Mouse (Mus musculus) midbrain, embryonic 14.5 days (tissue): ENCODE data around the gene Tbl1xr1. TPM values are rescaled to one million over a fixed set of nuclear protein-coding genes. Genes with fewer than 3 reads are reported as not detected.

Experiments used
- ATAC-seq: fragments of 200-750 bp; cut with Nextera tagmentation; 2 replicates; pipeline ENCODE4 v1.8.0; 2017; ENCODE audit warnings: moderate number of reproducible peaks, moderate library complexity; ENCODE audit not compliant: low FRiP score, low TSS enrichment
- DNase-seq: peaks from one replicate; pipeline ENCODE4 v3.0.0-alpha.2; 2015
- H3K27ac ChIP-seq: fragments of 300-500 bp; sonication (generic); replicated peaks from 2 replicates; pipeline ENCODE4 v1.5.1; 2014; ENCODE audit warnings: mild to moderate bottlenecking, low read depth, low read length, moderate library complexity
- H3K27me3 ChIP-seq: fragments of 300-500 bp; sonication (generic); 2 replicates; pipeline ENCODE4 v1.6.1; 2014; ENCODE audit warnings: low read length, control low read depth, mixed read lengths; ENCODE audit not compliant: control insufficient read depth, insufficient read depth
- H3K36me3 ChIP-seq: fragments of 300-500 bp; sonication (generic); 2 replicates; pipeline ENCODE4 v1.6.1; 2014; ENCODE audit warnings: low read length, control low read depth; ENCODE audit not compliant: control insufficient read depth, insufficient read depth
- H3K4me1 ChIP-seq: fragments of 300-500 bp; sonication (generic); 2 replicates; pipeline ENCODE4 v1.6.1; 2014; ENCODE audit warnings: mild to moderate bottlenecking, antibody characterized with exemption, low read length, control low read depth; ENCODE audit not compliant: control insufficient read depth, insufficient read depth
- H3K4me2 ChIP-seq: fragments of 300-500 bp; sonication (generic); 2 replicates; pipeline ENCODE4 v1.6.1; 2014; ENCODE audit warnings: mild to moderate bottlenecking, low read length, moderate library complexity
- H3K4me3 ChIP-seq: fragments of 300-500 bp; sonication (generic); replicated peaks from 2 replicates; pipeline ENCODE4 v1.5.1; 2014; ENCODE audit warnings: low read depth, low read length
- H3K9ac ChIP-seq: fragments of 300-500 bp; sonication (generic); replicated peaks from 2 replicates; pipeline ENCODE4 v1.6.1; 2014; ENCODE audit warnings: mild to moderate bottlenecking, low read length, moderate library complexity
- H3K9me3 ChIP-seq: fragments of 300-500 bp; sonication (generic); 2 replicates; pipeline ENCODE4 v1.6.1; 2016; ENCODE audit warnings: low read length, control low read depth, mixed read lengths; ENCODE audit not compliant: control insufficient read depth
- whole genome bisulfite sequencing: fragments of 180-500 bp; shearing (Covaris S2); extraction: QIAGEN DNeasy Blood & Tissue Kit; methylation state at CpG from one replicate; pipeline ENCODE4 v1.1.7; 2014; 5-methylcytosine and 5-hydroxymethylcytosine counted together
- polyA plus RNA-seq: library from polyadenylated mRNA; unstranded; fragments of >200 nt; fragmentation: Nextera tagmentation; extraction: Ambion mirVana; gene quantifications from 2 replicates; pipeline ENCODE4 v1.2.1, GENCODE M21; 2014

Tbl1xr1 gene
- polyA plus RNA-seq, result 25.3 and 26.2 TPM in 2 replicates

- peak; percentile 88 for ATAC-seq
- WGBS, result 1% methylated on average over 33 of the region's 46 CpGs
Observed at GRCm38 (mm10) chr3:22076561-22076935, at the start of gene Tbl1xr1. Gene Tbl1xr1, plus strand, starts transcription at chr3:22076652.

GRCm38 (mm10) chr3:22038004-22038403 is 38.4 kb upstream of the Tbl1xr1 start:
- H3K27ac ChIP-seq, result no peak overlapping the region
- no peak overlapping the region for H3K4me3 ChIP-seq
- ATAC-seq (no peak), DNase-seq (no peak)
- no peaks in the 10 kb centered on the region for H3K36me3 ChIP-seq
- H3K4me2 ChIP-seq, result no peak overlapping the region
- 17% methylated on average over 4 of the region's 4 CpGs for WGBS
- no peak overlapping the region for H3K9ac ChIP-seq
- H3K27me3 ChIP-seq, result no peaks in the 10 kb centered on the region
- H3K9me3 ChIP-seq, result no peaks in the 10 kb centered on the region
- H3K4me1 ChIP-seq, result no peaks in the 10 kb centered on the region

More at GRCm38 (mm10) chr3:22076561-22076935, at the start of gene Tbl1xr1:
- Histone ChIP-seq H3K9me3 (no peaks in the 10 kb centered on the region), H3K9ac (peak within 1 kb of the TSS; percentile 90), H3K4me3 (peak within 1 kb of the TSS; percentile 89), H3K36me3 (no peaks in the 10 kb centered on the region), H3K27me3 (no peaks in the 10 kb centered on the region), H3K4me2 (peak within 1 kb of the TSS; percentile 77), H3K27ac (peak within 1 kb of the TSS; percentile 99), H3K4me1 (peaks cover 29% of the 10 kb centered on the region)
- DNase-seq, result no peak

GRCm38 (mm10) chr3:22039036-22039795 is 37.2 kb upstream of the Tbl1xr1 start:
- Histone ChIP-seq H3K9me3 (no peaks in the 10 kb centered on the region), H3K4me2 (no peak overlapping the region), H3K36me3 (no peaks in the 10 kb centered on the region), H3K4me3 (no peak overlapping the region), H3K27ac (no peak overlapping the region), H3K4me1 (no peaks in the 10 kb centered on the region), H3K27me3 (no peaks in the 10 kb centered on the region), H3K9ac (no peak overlapping the region)
- 92% methylated on average over 8 of the region's 8 CpGs for WGBS
- no peak for ATAC-seq
- DNase-seq, result no peak

GRCm38 (mm10) chr3:22040627-22041026 is 35.8 kb upstream of the Tbl1xr1 start:
- Histone ChIP-seq H3K9me3 (no peaks in the 10 kb centered on the region), H3K36me3 (no peaks in the 10 kb centered on the region), H3K4me1 (no peaks in the 10 kb centered on the region), H3K9ac (no peak overlapping the region), H3K27me3 (no peaks in the 10 kb centered on the region), H3K4me2 (no peak overlapping the region), H3K27ac (no peak overlapping the region), H3K4me3 (no peak overlapping the region)
- no peak for ATAC-seq
- WGBS, result 24% methylated on average over 6 of the region's 6 CpGs
- peak; percentile 32 for DNase-seq

GRCm38 (mm10) chr3:22047203-22047602 is 29.2 kb upstream of the Tbl1xr1 start:
- Histone ChIP-seq H3K4me1 (no peaks in the 10 kb centered on the region), H3K9ac (no peak overlapping the region), H3K4me2 (no peak overlapping the region), H3K36me3 (no peaks in the 10 kb centered on the region), H3K9me3 (peaks cover 4% of the 10 kb centered on the region; the same call in 1 of the 2 replicates), H3K4me3 (no peak overlapping the region), H3K27me3 (no peaks in the 10 kb centered on the region), H3K27ac (no peak overlapping the region)
- DNase-seq, result no peak
- 88% methylated on average over 14 of the region's 14 CpGs for WGBS
- ATAC-seq, result no peak

GRCm38 (mm10) chr3:22056664-22057328 is 19.7 kb upstream of the Tbl1xr1 start:
- no peaks in the 10 kb centered on the region for H3K36me3 ChIP-seq
- no peaks in the 10 kb centered on the region for H3K27me3 ChIP-seq
- H3K9me3 ChIP-seq, result peaks cover 2% of the 10 kb centered on the region; the same call in 1 of the 2 replicates
- WGBS, result 87% methylated on average over 4 of the region's 4 CpGs
- DNase-seq, result no peak
- no peak for ATAC-seq
- no peak overlapping the region for H3K4me2 ChIP-seq
- no peaks in the 10 kb centered on the region for H3K4me1 ChIP-seq
- no peak overlapping the region for H3K27ac ChIP-seq
- H3K4me3 ChIP-seq, result no peak overlapping the region
- H3K9ac ChIP-seq, result no peak overlapping the region

- DNase-seq (no peak), ATAC-seq (no peak)
- no peaks in the 10 kb centered on the region for H3K36me3 ChIP-seq
- H3K4me1 ChIP-seq, result no peaks in the 10 kb centered on the region
- H3K4me2 ChIP-seq, result no peak overlapping the region
- no peak overlapping the region for H3K9ac ChIP-seq
- H3K9me3 ChIP-seq, result peaks cover 2% of the 10 kb centered on the region; the same call in 1 of the 2 replicates
- H3K4me3 ChIP-seq, result no peak overlapping the region
- H3K27me3 ChIP-seq, result no peaks in the 10 kb centered on the region
- WGBS, result 87% methylated on average over 7 of the region's 7 CpGs
- H3K27ac ChIP-seq, result no peak overlapping the region
Observed at GRCm38 (mm10) chr3:22058206-22058804, 18.1 kb upstream of the Tbl1xr1 start.

- H3K4me1 ChIP-seq, result no peaks in the 10 kb centered on the region
- ATAC-seq (no peak), DNase-seq (no peak)
- H3K27me3 ChIP-seq, result no peaks in the 10 kb centered on the region
- no peak overlapping the region for H3K27ac ChIP-seq
- no peak overlapping the region for H3K4me2 ChIP-seq
- no peaks in the 10 kb centered on the region for H3K9me3 ChIP-seq
- no peak overlapping the region for H3K9ac ChIP-seq
- 90% methylated on average over 4 of the region's 4 CpGs for WGBS
- H3K36me3 ChIP-seq, result no peaks in the 10 kb centered on the region
- no peak overlapping the region for H3K4me3 ChIP-seq
Observed at GRCm38 (mm10) chr3:22061163-22061562, 15.3 kb upstream of the Tbl1xr1 start.
